Mouse (Mus musculus): Measurements from ENCODE around the gene Lsp1. TPM values are rescaled to one million over a fixed set of nuclear protein-coding genes. Genes with fewer than 3 reads are reported as not detected.

Gene Lsp1
- polyA plus RNA-seq (2015; fragmentation: Nextera tagmentation; extraction: Ambion mirVana) = 161 and 165 TPM in 2 replicates

- no peak for DNase-seq (ENCODE audit: low spot score)
- H3K4me1 ChIP-seq (replicated peaks; ENCODE audit: insufficient read depth, low read length) = no peaks in the 10 kb centered on the region
- H3K9me3 ChIP-seq (replicated peaks; ENCODE audit: low read length) = no peaks in the 10 kb centered on the region
- H3K4me3 ChIP-seq (replicated peaks; ENCODE audit: low read depth, low read length) = no peak within 1 kb of the TSS
- no peak within 1 kb of the TSS for H3K27ac ChIP-seq
- TF ChIP-seq CTCF (IDR thresholded peaks at IDR 0.05; ENCODE audit: low read depth) = no peak
- no peak for ATAC-seq (replicated peaks; ENCODE audit: low FRiP score, low read depth)
- no peaks in the 10 kb centered on the region for H3K36me3 ChIP-seq (ENCODE audit: insufficient read depth, low read length)
- no peak within 1 kb of the TSS for H3K4me2 ChIP-seq (ENCODE audit: low read length)
- no peak within 1 kb of the TSS for H3K9ac ChIP-seq (ENCODE audit: low read depth, low read length)
- WGBS = 95% methylated on average over 7 of the region's 7 CpGs
- no peaks in the 10 kb centered on the region for H3K27me3 ChIP-seq (ENCODE audit: insufficient read depth, low read length)
These were observed at the start of gene Lsp1 for GRCm38 (mm10) chr7:142460636-142461077. Lsp1 (plus strand) TSS chr7:142460809.

GRCm38 (mm10) chr7:142413285-142413684 is 47.3 kb upstream of the Lsp1 start:
- DNase-seq (ENCODE audit: low spot score) = no peak
- H3K9ac ChIP-seq (ENCODE audit: low read depth, low read length) = no peak overlapping the region
- H3K4me2 ChIP-seq (ENCODE audit: low read length) = no peak overlapping the region
- no peak for ATAC-seq (replicated peaks; ENCODE audit: low FRiP score, low read depth)
- WGBS = 97% methylated on average over 6 of the region's 6 CpGs
- TF ChIP-seq CTCF (IDR thresholded peaks at IDR 0.05; ENCODE audit: low read depth) = no peak
- no peaks in the 10 kb centered on the region for H3K36me3 ChIP-seq (ENCODE audit: insufficient read depth, low read length)
- no peak overlapping the region for H3K27ac ChIP-seq
- H3K4me1 ChIP-seq (replicated peaks; ENCODE audit: insufficient read depth, low read length) = no peaks in the 10 kb centered on the region
- H3K9me3 ChIP-seq (replicated peaks; ENCODE audit: low read length) = no peaks in the 10 kb centered on the region
- H3K27me3 ChIP-seq (ENCODE audit: insufficient read depth, low read length) = no peaks in the 10 kb centered on the region
- H3K4me3 ChIP-seq (replicated peaks; ENCODE audit: low read depth, low read length) = no peak overlapping the region

GRCm38 (mm10) chr7:142415314-142415713 is 45.3 kb upstream of the Lsp1 start:
- DNase-seq (ENCODE audit: low spot score) (no peak), ATAC-seq (replicated peaks; ENCODE audit: low FRiP score, low read depth) (no peak)
- no peak overlapping the region for H3K4me2 ChIP-seq (ENCODE audit: low read length)
- no peak overlapping the region for H3K4me3 ChIP-seq (replicated peaks; ENCODE audit: low read depth, low read length)
- no peaks in the 10 kb centered on the region for H3K4me1 ChIP-seq (replicated peaks; ENCODE audit: insufficient read depth, low read length)
- no peak overlapping the region for H3K27ac ChIP-seq
- H3K9me3 ChIP-seq (replicated peaks; ENCODE audit: low read length) = no peaks in the 10 kb centered on the region
- no peaks in the 10 kb centered on the region for H3K36me3 ChIP-seq (ENCODE audit: insufficient read depth, low read length)
- no peak overlapping the region for H3K9ac ChIP-seq (ENCODE audit: low read depth, low read length)
- no peak for TF ChIP-seq CTCF (IDR thresholded peaks at IDR 0.05; ENCODE audit: low read depth)
- H3K27me3 ChIP-seq (ENCODE audit: insufficient read depth, low read length) = no peaks in the 10 kb centered on the region
- WGBS = 37% methylated on average over 4 of the region's 4 CpGs

GRCm38 (mm10) chr7:142416225-142416624 is 44.4 kb upstream of the Lsp1 start:
- H3K9ac ChIP-seq (ENCODE audit: low read depth, low read length) = no peak overlapping the region
- TF ChIP-seq CTCF (IDR thresholded peaks at IDR 0.05; ENCODE audit: low read depth) = no peak
- H3K9me3 ChIP-seq (replicated peaks; ENCODE audit: low read length) = no peaks in the 10 kb centered on the region
- H3K4me3 ChIP-seq (replicated peaks; ENCODE audit: low read depth, low read length) = no peak overlapping the region
- H3K4me2 ChIP-seq (ENCODE audit: low read length) = no peak overlapping the region
- WGBS = 78% methylated on average over 3 of the region's 3 CpGs
- no peaks in the 10 kb centered on the region for H3K4me1 ChIP-seq (replicated peaks; ENCODE audit: insufficient read depth, low read length)
- H3K27me3 ChIP-seq (ENCODE audit: insufficient read depth, low read length) = no peaks in the 10 kb centered on the region
- H3K36me3 ChIP-seq (ENCODE audit: insufficient read depth, low read length) = no peaks in the 10 kb centered on the region
- DNase-seq (ENCODE audit: low spot score) (no peak), ATAC-seq (replicated peaks; ENCODE audit: low FRiP score, low read depth) (no peak)
- no peak overlapping the region for H3K27ac ChIP-seq

GRCm38 (mm10) chr7:142418027-142418426 is 42.6 kb upstream of the Lsp1 start:
- no peak overlapping the region for H3K4me3 ChIP-seq (replicated peaks; ENCODE audit: low read depth, low read length)
- H3K9me3 ChIP-seq (replicated peaks; ENCODE audit: low read length) = no peaks in the 10 kb centered on the region
- TF ChIP-seq CTCF (IDR thresholded peaks at IDR 0.05; ENCODE audit: low read depth) = no peak
- H3K27me3 ChIP-seq (ENCODE audit: insufficient read depth, low read length) = no peaks in the 10 kb centered on the region
- no peak for DNase-seq (ENCODE audit: low spot score)
- H3K9ac ChIP-seq (ENCODE audit: low read depth, low read length) = no peak overlapping the region
- H3K36me3 ChIP-seq (ENCODE audit: insufficient read depth, low read length) = no peaks in the 10 kb centered on the region
- H3K4me2 ChIP-seq (ENCODE audit: low read length) = no peak overlapping the region
- WGBS = 92% methylated on average over 2 of the region's 2 CpGs
- no peak overlapping the region for H3K27ac ChIP-seq
- ATAC-seq (replicated peaks; ENCODE audit: low FRiP score, low read depth) = no peak
- no peaks in the 10 kb centered on the region for H3K4me1 ChIP-seq (replicated peaks; ENCODE audit: insufficient read depth, low read length)

GRCm38 (mm10) chr7:142418679-142419078 is 41.9 kb upstream of the Lsp1 start:
- Histone ChIP-seq H3K36me3 (ENCODE audit: insufficient read depth, low read length) (no peaks in the 10 kb centered on the region), H3K9me3 (replicated peaks; ENCODE audit: low read length) (no peaks in the 10 kb centered on the region), H3K4me2 (ENCODE audit: low read length) (no peak overlapping the region), H3K4me3 (replicated peaks; ENCODE audit: low read depth, low read length) (no peak overlapping the region), H3K9ac (ENCODE audit: low read depth, low read length) (no peak overlapping the region), H3K27me3 (ENCODE audit: insufficient read depth, low read length) (no peaks in the 10 kb centered on the region), H3K27ac (no peak overlapping the region), H3K4me1 (replicated peaks; ENCODE audit: insufficient read depth, low read length) (no peaks in the 10 kb centered on the region)
- TF ChIP-seq CTCF (IDR thresholded peaks at IDR 0.05; ENCODE audit: low read depth) = no peak
- WGBS = 95% methylated on average over 8 of the region's 8 CpGs
- DNase-seq (ENCODE audit: low spot score) (no peak), ATAC-seq (replicated peaks; ENCODE audit: low FRiP score, low read depth) (no peak)

GRCm38 (mm10) chr7:142419887-142420286 is 40.7 kb upstream of the Lsp1 start:
- no peak for TF ChIP-seq CTCF (IDR thresholded peaks at IDR 0.05; ENCODE audit: low read depth)
- no peaks in the 10 kb centered on the region for H3K4me1 ChIP-seq (replicated peaks; ENCODE audit: insufficient read depth, low read length)
- no peaks in the 10 kb centered on the region for H3K36me3 ChIP-seq (ENCODE audit: insufficient read depth, low read length)
- ATAC-seq (replicated peaks; ENCODE audit: low FRiP score, low read depth) (no peak), DNase-seq (ENCODE audit: low spot score) (no peak)
- 78% methylated on average over 5 of the region's 5 CpGs for WGBS
- no peak overlapping the region for H3K27ac ChIP-seq
- H3K27me3 ChIP-seq (ENCODE audit: insufficient read depth, low read length) = no peaks in the 10 kb centered on the region
- no peak overlapping the region for H3K9ac ChIP-seq (ENCODE audit: low read depth, low read length)
- H3K4me3 ChIP-seq (replicated peaks; ENCODE audit: low read depth, low read length) = no peak overlapping the region
- H3K9me3 ChIP-seq (replicated peaks; ENCODE audit: low read length) = no peaks in the 10 kb centered on the region
- no peak overlapping the region for H3K4me2 ChIP-seq (ENCODE audit: low read length)
